Mouse (Mus musculus) liver, postnatal 0 days (tissue): ENCODE measurements around the gene Slc24a4.

Source experiments
- CTCF ChIP-seq: sonication (generic); IDR thresholded peaks from 2 replicates; pipeline ENCODE4 v1.5.1; 2016; ENCODE audit warnings: antibody characterized with exemption, low read depth
- EP300 ChIP-seq: IDR thresholded peaks from 2 replicates; pipeline ENCODE4 v1.6.1; 2016; ENCODE audit warnings: antibody characterized with exemption, low read depth, mild to moderate bottlenecking

- TF ChIP-seq CTCF (no peak), EP300 (no peak)
Measured at GRCm38 (mm10) chr12:102269144-102269543, 140.6 kb downstream of the Slc24a4 start.
